Mouse (Mus musculus): ENCODE data around the gene Arsb.

The Arsb gene

GRCm38 (mm10) chr13:93771588-93772278 is at the start of gene Arsb:
Arsb (plus strand) TSS chr13:93771630.
- DNase-seq (ENCODE audit: low spot score in 2 of 2): peak; percentile 79 to 85

GRCm38 (mm10) chr13:93721916-93722315 is 49.5 kb upstream of the Arsb start:
- no peak for DNase-seq (ENCODE audit: low spot score in 2 of 2)

GRCm38 (mm10) chr13:93723455-93723854 is 48.0 kb upstream of the Arsb start:
- no peak for DNase-seq (ENCODE audit: low spot score in 2 of 2)

GRCm38 (mm10) chr13:93724206-93724605 is 47.2 kb upstream of the Arsb start:
- no peak for DNase-seq (ENCODE audit: low spot score in 2 of 2)

DNA sequence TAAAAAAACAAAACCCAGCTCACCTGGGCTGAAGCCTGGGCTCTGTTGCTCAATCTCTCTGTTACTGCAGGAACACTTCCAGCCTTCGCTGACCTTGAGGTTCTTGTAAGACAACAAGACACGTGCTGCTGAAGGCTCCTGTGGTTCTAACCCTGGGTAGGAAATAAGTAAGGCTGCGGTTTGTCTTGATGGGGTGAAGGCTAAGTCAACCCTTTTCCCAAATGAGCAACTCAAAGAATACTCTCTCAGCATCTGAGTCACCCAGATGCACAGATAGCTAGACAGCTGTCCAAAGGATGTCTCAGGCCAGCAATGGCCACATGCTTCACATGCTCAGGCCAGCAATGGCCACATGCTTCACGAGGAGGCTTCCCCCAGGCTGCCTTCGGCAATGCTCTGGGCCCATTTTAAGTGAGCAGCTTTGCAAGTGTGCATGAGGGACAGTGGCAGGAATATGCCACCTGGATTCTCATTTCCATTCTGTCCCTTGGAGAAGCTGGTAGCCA is 36.2 kb upstream of the Arsb start:
- no peak for DNase-seq (ENCODE audit: low spot score in 2 of 2)

GRCm38 (mm10) chr13:93744118-93744517 is 27.3 kb upstream of the Arsb start:
- DNase-seq (ENCODE audit: low spot score in 2 of 2): no peak

- no peak for DNase-seq (ENCODE audit: low spot score in 2 of 2)
Observed at GRCm38 (mm10) chr13:93752597-93753400, 18.6 kb upstream of the Arsb start.

DNA sequence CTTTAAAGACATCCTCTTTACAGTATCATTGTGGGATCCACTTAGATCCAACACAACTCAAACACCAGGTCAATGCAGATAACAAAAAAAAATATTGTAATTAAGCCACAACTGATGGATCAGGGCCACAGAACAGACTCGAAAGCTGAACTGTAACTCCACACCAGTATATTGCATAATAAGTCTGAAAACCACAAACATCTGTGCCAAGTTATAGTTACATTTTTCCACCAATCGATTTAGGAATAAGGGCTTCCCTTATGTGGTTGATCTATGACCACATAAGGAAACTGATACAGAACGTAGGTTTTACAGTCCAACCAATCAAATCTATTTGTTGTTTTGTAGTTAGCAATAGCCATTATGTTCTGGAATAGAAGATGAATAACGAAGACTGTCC is 16.3 kb upstream of the Arsb start:
- DNase-seq (ENCODE audit: low spot score in 2 of 2): no peak

GRCm38 (mm10) chr13:93756674-93757073 is 14.8 kb upstream of the Arsb start:
- DNase-seq (ENCODE audit: low spot score in 2 of 2): no peak

DNA sequence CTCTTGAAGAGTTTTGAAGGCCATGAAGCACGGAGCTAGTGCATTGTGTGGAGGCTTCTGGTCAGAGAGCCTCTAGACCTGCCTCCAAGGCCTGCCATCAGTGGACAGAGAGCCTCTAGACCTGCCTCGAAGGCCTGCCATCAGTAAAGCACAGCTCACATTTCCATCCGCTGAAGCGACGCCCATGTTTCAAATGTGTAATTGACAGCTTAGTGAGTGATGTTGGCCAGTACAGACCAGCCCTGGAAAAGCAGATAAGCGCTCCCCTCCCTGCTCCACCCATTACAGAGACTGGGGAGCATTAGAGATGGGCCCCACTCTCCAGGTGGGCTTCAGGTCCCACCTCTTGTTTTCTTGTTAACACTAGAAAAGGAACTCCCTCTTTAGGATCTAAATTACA is 13.9 kb upstream of the Arsb start:
- no peak for DNase-seq (ENCODE audit: low spot score in 2 of 2)

GRCm38 (mm10) chr13:93758149-93758898 is 13.1 kb upstream of the Arsb start:
- DNase-seq (ENCODE audit: low spot score in 2 of 2): no peak

- DNase-seq (ENCODE audit: low spot score in 2 of 2): no peak
Observed at GRCm38 (mm10) chr13:93761831-93762230, 9.6 kb upstream of the Arsb start.

DNA sequence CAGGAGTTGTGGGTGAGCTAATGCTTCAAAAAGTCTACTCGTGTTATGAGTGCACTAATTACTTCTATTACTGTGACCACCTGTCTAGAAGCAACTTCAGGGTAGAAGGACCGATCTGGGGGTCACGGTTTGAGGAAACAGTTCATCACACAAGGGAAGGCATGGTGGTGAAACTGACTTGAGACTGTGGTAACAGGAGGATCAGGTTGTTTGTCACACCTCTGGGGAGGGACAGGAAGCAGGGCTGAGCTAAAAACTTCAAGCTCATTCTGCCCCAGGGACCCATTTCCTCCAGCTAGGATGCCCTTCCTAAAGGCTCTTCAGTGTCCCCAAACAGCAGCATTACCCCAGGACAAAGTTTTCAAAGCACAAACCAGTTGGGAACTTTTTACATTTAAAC is 8.6 kb upstream of the Arsb start:
- no peak for DNase-seq (ENCODE audit: low spot score in 2 of 2)

- no peak for DNase-seq (ENCODE audit: low spot score in 2 of 2)
Observed at GRCm38 (mm10) chr13:93764321-93764973, 7.0 kb upstream of the Arsb start.

DNA sequence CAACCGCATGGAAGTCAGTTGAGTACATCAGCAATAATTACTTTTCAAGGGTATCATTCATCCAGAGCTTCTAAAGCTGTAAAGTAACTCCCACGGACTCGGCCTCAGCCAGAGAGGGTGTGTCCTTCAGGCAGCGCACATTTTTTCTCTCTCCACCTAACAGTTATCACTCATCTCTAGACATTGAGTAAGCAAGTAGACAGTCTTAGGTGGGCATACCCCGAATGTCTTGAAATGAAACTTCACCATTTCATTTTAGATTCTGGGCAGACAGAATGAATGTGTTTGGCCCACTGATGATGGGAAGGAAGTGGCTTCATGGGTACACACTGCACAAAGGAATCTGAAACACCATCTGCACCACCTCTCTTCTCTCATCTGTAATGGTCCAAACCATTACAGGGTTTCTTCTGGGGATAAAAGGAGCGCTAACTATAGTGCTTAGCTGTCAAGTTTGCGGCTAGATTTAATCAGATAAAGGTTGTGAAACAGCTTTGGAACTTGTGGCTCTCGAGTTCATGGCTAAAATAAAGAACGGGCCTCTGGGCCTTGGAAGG is 321 bp upstream of the Arsb start:
- no peak for DNase-seq (ENCODE audit: low spot score in 2 of 2)

GRCm38 (mm10) chr13:93772279-93772636 is 828 bp downstream of the Arsb start:
- DNase-seq (ENCODE audit: low spot score in 2 of 2): no peak

DNA sequence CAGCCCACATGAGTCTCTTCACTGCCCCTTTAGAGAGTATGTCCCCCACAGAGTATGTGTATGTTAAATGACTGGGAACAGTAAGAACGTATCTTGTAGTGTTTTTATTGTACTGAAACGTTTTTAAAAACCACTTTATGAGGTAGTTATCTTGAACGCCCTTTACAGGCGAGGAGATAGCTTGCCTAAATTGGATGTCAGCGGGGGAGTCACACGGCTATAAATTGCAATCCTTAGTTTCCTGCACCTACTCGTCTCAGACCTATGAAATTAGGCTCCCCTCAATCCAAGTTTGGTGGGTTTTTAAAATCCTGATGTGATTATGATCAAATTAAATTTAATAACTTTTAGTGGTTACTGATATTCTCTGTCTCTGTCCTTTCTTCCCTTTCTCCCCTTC is 1.4 kb downstream of the Arsb start:
- no peak for DNase-seq (ENCODE audit: low spot score in 2 of 2)

GRCm38 (mm10) chr13:93773704-93774315 is 2.4 kb downstream of the Arsb start:
- DNase-seq (ENCODE audit: low spot score in 2 of 2): no peak

DNA sequence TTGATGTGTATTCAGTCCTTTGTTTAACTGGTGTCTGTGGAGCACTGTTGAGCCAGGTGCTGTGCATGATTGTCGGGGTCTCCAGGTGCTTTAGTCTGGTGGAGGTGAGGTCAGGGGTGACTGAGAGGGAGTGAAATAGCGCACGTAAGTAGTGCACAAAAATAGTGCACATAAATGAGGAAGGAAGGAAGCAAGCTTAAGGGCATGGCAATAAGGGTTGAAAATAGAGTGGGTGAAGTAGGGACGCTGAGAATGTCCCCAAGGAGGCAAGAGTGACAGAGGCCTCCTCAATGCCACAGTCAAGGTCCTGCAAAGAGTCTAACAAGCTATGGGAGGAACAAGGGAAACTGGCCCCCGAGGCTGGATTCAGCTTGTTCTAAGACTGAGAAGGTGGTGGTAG is 11.4 kb downstream of the Arsb start:
- no peak for DNase-seq (ENCODE audit: low spot score in 2 of 2)

DNA sequence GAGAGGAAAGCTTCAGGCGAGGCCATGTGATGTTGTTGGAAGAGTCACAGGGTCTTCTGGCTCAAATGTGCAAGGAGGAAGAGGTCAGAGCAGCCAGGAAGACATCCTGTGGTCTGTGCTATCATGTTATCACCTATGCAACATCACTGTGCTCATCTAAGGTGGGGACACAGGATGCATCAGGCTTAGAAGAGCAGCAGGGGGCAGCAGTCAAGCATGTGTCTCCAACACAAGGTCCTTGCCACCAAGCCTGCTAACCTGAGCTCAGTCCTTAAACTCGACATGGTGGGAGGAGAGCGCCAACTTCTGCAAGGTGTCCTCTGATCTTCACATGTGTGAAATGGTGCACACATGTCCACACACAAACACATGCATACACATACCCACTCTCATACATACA is 13.9 kb downstream of the Arsb start:
- DNase-seq (ENCODE audit: low spot score in 2 of 2): no peak

DNA sequence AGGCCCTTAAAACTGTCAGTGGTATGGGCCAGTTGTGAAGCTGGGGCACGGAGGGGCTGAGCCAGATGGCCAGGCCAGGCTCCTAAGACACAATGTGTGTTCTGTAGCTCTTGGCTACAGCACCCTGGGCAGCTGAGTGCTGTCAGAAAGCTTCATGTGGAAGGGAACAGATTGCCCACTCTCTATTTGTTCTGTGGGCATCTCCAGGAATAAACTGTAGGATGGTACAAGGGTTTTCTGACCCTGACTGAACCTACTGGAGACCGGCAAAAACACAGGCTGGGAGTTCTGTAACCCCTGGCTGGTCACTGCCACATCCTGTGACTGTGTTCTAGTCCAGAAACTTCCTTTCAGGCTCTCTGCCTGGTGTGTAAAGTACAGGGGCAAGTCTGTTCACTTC is 14.6 kb downstream of the Arsb start:
- peak in 1 of 2 experiments; percentile 35 for DNase-seq (ENCODE audit: low spot score in 2 of 2)

All from urinary bladder, postnatal 4 days (tissue).